Mouse (Mus musculus): ENCODE results near the gene Tmem199. TPM values are rescaled to one million over a fixed set of nuclear protein-coding genes. Genes with fewer than 3 reads are reported as not detected.

Tmem199 gene
- total RNA-seq (2023) = 22.1 TPM

DNA sequence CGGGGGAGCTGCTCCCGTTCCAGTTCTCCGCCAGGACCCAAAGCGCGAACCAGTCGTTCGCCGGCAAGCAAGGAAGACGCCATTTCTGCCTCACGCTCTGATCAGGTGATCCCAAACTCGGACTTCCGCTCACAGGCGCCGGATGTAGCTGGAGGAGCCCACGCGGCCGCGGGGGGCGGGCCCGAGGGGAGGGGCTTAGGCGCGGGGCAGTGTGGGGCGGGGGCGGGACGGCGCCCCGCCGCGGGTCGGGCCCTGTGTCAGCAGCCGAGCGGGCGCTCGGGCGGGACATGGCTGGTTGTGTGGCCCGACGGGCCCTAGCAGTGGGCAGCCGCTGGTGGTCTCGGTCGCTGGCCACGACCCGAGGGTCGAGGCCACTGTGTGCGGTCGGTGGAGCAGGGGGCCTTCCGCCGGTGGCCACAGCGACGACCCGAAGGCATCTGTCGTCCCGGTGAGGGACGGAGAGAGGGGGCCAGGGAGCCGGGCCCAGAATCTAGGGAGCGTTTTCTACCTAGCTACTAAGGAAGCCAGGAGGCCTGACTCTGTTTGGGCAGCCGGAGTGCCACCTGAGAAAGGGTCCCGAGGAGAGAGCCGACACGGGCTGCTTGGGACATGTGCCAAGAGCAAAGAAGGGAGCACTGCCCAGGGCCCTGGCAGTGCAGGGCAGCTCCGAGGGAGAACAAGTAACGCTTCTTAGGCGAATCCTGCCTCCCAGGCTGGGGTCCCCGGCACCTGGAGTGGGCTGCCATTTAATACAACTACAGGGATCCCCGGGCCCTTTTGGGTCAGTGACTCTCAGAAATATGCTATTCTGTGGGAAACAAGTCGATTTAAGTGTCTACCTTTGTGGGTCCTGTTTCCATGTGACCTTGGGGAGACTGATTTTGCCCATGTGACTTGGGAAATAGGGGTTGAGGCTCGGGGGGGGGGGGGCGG lies at the start of gene Tmem199, which contains the start of gene Poldip2:
TSS of gene Tmem199 (minus strand) at position 148 of the 933 bp plus-strand sequence.
TSS of gene Poldip2 (plus strand) at position 169 of the 933 bp plus-strand sequence.

GRCm38 (mm10) chr11:78550168-78551058 lies 38.4 kb upstream of the Tmem199 start, which contains the start of gene Tmem97:
Gene Tmem97, minus strand, starts transcription at chr11:78550777.

DNA sequence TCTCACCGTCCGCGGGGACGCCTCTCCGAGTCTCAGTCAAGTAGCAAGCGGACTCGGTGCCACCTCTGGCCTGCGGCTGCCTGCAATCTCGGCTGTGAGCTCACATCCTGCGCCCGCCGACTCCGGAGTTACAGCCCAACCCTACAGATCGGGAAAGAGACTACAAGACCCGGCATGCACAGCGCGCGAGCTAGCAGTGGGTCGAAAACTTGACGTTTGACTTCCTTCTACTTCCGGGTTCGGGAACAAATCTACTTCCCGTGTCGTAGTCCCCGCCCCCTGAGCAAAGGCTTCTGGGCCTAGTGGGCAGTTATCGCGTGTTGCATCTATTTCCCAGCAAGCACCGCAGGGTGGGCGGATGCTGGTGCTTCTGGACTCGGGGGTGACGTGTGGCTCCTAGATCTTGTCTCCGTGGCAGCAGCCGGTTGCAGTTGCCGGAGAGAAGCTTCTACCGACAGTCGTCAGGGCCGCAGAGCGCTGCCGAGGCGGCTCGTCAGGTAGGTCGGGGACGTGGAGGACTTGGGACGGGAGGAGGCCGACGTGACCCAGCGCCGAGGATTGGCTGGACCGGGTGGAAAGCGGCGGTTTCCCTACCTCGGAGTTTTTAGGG lies 24.2 kb upstream of the Tmem199 start, which contains the start of the genes Tnfaip1 and Ift20:
TSS of gene Tnfaip1 (minus strand) at position 253 of the 610 bp plus-strand sequence.
TSS of gene Ift20 (plus strand) at position 282 of the 610 bp plus-strand sequence.

DNA sequence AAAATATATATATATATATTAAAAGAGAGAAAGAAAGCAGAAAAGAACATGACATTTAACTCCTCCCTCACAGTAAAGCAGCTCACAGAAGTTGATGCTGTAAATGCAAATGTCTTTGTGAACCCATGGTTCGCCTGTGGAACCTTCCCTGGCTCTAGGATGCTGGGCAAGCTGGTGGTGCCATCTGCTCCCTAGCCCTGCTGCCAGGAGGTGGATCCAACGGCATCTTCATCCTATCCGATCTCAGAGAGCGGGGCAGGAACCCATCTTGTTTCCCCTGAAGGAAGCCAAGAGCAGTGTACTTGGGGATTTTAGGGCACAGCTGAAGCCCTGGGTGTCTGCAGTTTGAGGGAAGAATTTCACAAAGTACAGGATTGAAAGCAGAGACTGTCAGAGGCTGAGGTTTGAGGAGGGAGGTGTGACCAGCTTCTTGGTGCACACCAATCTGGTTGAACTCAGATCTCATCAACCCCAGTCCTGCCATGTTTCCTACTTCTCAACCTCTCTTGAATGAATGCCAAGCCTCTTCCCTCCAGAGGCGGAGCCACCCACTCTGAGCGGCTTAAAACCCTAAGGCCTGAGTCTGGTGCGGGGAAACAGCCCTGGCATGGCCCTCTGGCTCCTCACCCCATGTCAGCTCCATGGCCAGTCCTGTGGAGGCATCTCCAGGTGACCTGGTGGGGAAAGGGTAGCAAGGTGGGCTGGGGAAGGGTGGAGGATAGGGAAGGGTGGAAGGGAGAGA lies 8.9 kb downstream of the Tmem199 start, which contains the start of gene Sebox:
TSS of gene Sebox (plus strand) at position 539 of the 742 bp plus-strand sequence.

GRCm38 (mm10) chr11:78499004-78499403 lies 13.0 kb downstream of the Tmem199 start, which contains the start of gene Vtn:
Gene Vtn, plus strand, starts transcription at chr11:78499091.

GRCm38 (mm10) chr11:78497544-78498522 lies 14.1 kb downstream of the Tmem199 start, which contains the start of gene Sarm1:
Gene Sarm1, minus strand, starts transcription at chr11:78497754.

DNA sequence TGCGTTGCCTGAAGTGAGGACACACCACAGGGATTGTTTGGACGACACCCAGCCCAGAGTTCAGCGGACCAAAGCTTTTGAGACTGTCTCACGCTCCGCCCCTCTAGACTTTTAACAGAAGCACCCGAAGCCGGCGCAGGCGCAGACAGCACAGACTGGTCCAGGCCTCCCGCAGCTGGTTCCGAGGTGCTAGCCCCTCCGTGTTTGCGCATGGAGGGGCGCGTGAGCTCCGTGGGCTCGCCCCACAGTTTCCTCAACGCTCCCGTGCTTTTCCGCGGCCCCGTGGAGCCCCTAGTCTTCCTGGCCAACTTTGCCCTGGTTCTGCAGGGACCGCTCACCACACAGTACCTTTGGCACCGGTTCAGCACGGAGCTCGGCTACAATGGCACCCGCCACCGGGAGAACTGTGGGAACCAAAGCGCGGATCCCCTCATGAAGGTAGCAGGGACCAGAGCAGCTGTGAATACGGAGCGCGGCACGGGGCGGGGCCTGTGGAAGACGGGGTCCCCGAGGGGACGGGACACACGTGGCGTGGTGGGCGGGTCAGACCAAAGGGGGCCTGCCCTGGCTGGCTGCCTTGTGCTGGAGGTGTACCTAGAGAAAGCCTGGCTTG lies 46.3 kb downstream of the Tmem199 start, which contains the start of gene Slc46a1:
TSS of gene Slc46a1 (plus strand) at position 130 of the 613 bp plus-strand sequence.

Other genes with a start within 250 kb of the Tmem199 start
- 1.7 TPM for gene BC030499, start 221.3 kb downstream of the Tmem199 start, total RNA-seq (2023)
- 1.7 TPM for gene Spag5, start 210.6 kb downstream of the Tmem199 start, total RNA-seq (2023)
- 38.4 TPM for gene Aldoc, start 189.2 kb downstream of the Tmem199 start, total RNA-seq (2023)
- gene Pigs, start 183.8 kb downstream of the Tmem199 start, total RNA-seq (2023) = 49.7 TPM
- gene Unc119, start 168.7 kb downstream of the Tmem199 start, total RNA-seq (2023) = 15.1 TPM
- not detected for gene Foxn1, start 125.6 kb downstream of the Tmem199 start, total RNA-seq (2023)
- gene Slc13a2, start 90.0 kb downstream of the Tmem199 start, total RNA-seq (2023) = not detected
- 1.5 TPM for gene Slc46a1, start 46.5 kb downstream of the Tmem199 start, total RNA-seq (2023)
- 3.5 TPM for gene Sarm1, start 14.4 kb downstream of the Tmem199 start, total RNA-seq (2023)
- gene Vtn, start 13.1 kb downstream of the Tmem199 start, total RNA-seq (2023) = not detected
- gene Sebox, start 8.7 kb downstream of the Tmem199 start, total RNA-seq (2023) = not detected
- gene Poldip2, start within 50 bp of the Tmem199 start, total RNA-seq (2023) = 36.3 TPM
- gene Tnfaip1, start 24.2 kb upstream of the Tmem199 start, total RNA-seq (2023) = 14.5 TPM
- 38.8 TPM for gene Ift20, start 24.2 kb upstream of the Tmem199 start, total RNA-seq (2023)
- 6.9 TPM for gene Tmem97, start 38.6 kb upstream of the Tmem199 start, total RNA-seq (2023)
- 78.6 TPM for gene Nlk, start 185.2 kb upstream of the Tmem199 start, total RNA-seq (2023)
- gene Ccnq, start 239.6 kb upstream of the Tmem199 start, total RNA-seq (2023) = 21.3 TPM

All from CD4-positive naive resting alpha-beta T cell, adult 57 days (primary cell).